Mouse (Mus musculus): Measurements from ENCODE around the gene Ms4a1.

GRCm38 (mm10) chr19:11244230-11244629 is 21.8 kb downstream of the Ms4a1 start:
- TF ChIP-seq CTCF (conservative IDR thresholded peaks at IDR 0.05; ENCODE audit: low read length) (no peak), NANOG (IDR thresholded peaks at IDR 0.05; ENCODE audit: borderline replicate concordance, low read length) (no peak)

Data from E14TG2a.4 (cell line).